Mouse (Mus musculus): ENCODE results near the gene Fam72a. TPM values are rescaled to one million over a fixed set of nuclear protein-coding genes. Genes with fewer than 3 reads are reported as not detected.
A peak's percentile ranks its signal among the peaks of the same experiment; 100 is the strongest.

The Fam72a gene
- total RNA-seq (2021): 1 to 10 TPM; 1.2 to 1.8 TPM

DNA sequence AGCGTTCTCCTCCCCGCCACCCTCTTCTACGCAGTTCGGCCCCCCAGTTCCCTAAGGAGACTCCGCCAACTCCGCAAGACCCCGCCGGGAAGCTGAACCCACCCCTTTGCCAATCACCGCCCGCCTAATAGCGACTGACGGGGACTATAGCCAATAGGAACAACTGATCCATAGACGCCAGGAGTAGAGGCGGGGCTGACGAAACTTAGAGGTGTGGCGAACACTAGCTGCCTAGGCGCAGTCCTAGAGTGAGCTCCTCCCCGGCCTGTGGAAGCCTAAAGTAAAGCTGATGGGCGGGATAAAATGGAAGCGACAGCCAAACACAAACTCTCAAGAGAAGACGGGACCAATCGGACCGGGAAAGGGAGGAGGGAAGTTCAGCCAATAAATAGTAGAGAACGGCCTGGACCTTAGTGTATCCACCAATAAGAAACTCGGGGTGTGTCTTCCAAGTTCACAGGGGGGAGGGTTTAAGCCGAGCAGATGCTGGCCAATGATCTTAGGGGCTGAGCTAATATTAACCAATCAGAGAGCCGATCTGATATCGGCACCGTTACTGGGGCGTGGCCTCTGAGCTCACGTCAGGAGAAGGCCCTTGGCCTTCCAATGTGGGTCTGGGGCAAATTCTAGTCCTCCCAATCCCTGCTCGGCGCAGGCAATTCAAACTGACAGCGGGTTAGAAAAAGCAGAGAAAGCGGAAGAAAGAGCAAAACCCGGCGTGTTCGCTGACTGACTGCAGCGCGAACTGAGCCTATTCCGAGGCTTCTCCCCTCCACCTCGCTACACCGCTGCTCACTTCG, at the start of gene Fam72a, which contains the start of gene Srgap2:
Gene Fam72a, plus strand, starts transcription at position 623 of the 800 bp plus-strand sequence.
Gene Srgap2, minus strand, starts transcription at position 72 of the 800 bp plus-strand sequence.
- DNase-seq (ENCODE audit: extremely low spot score in 1 of 2, low spot score in 1 of 2): peak; percentile 96 to 97

- no peak for DNase-seq (ENCODE audit: extremely low spot score in 1 of 2, low spot score in 1 of 2)
Measured at GRCm38 (mm10) chr1:131478770-131479305, 48.9 kb upstream of the Fam72a start.

- no peak for DNase-seq (ENCODE audit: extremely low spot score in 1 of 2, low spot score in 1 of 2)
Measured at GRCm38 (mm10) chr1:131481391-131481790, 46.3 kb upstream of the Fam72a start.

GRCm38 (mm10) chr1:131482242-131482641, 45.5 kb upstream of the Fam72a start:
- no peak for DNase-seq (ENCODE audit: extremely low spot score in 1 of 2, low spot score in 1 of 2)

GRCm38 (mm10) chr1:131486094-131486850, 41.4 kb upstream of the Fam72a start:
- DNase-seq (ENCODE audit: extremely low spot score in 1 of 2, low spot score in 1 of 2): no peak

GRCm38 (mm10) chr1:131489312-131489711, 38.4 kb upstream of the Fam72a start:
- no peak for DNase-seq (ENCODE audit: extremely low spot score in 1 of 2, low spot score in 1 of 2)

DNA sequence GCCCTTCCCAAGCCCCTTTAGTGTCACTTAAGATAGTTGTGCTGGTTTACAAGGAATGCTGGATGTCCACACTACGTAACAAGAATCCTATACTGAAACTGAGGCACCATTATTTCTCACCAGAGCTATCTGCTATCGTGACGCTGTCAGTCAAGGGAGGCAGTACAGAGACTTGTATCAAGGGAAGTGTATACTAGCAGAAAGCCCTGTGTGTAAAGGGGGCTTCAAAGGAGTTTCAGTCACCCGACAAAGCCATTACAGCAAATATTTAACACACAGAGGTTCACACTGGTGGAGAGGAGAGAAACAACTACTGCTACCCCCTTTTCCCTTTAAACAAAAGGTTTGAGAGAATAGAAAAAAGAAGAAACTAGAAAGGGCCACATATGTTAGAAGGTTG, 36.1 kb upstream of the Fam72a start:
- no peak for DNase-seq (ENCODE audit: extremely low spot score in 1 of 2, low spot score in 1 of 2)

DNA sequence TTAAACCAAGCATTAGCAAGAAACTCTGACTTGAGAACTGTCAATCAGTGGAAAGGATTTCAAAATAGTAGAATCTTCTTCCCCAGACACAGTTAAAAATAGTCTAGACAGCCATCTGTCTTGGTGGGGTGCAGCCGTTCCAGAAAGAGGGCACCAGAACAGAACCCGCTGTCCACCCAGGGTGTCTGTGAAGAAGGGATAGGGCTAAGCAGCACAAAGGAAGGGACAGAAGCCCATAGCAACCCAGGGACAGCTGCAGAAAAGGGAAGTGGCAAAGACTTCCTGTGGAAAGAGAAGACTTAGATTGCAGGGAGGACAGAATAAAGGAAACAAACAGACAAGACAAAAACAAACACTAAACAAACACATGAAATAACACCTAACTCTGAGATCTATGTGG, 35.3 kb upstream of the Fam72a start:
- DNase-seq (ENCODE audit: extremely low spot score in 1 of 2, low spot score in 1 of 2): no peak

- peak in 1 of 2 experiments; percentile 25 for DNase-seq (ENCODE audit: extremely low spot score in 1 of 2, low spot score in 1 of 2)
Measured at GRCm38 (mm10) chr1:131493966-131494898, 33.5 kb upstream of the Fam72a start.

- no peak for DNase-seq (ENCODE audit: extremely low spot score in 1 of 2, low spot score in 1 of 2)
Measured at GRCm38 (mm10) chr1:131498231-131498630, 29.5 kb upstream of the Fam72a start.

DNA sequence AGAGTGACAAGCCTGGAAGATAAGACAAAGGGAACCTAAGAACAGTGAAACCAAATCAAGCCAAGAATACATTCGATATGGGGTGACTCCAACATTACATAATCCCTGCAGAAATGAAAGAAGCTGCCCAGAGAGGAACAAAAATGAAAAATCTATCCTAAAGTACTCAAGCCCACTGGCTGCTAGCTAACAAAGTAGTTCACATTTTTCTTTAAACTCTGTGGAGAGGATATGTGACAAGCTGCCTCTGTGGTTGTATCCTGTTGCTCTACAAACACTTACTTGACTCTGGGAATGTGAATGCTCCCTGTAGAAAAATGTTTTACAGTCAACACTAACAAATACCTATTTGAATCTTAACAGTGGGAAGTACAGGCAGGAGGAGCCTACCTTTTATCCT, 26.0 kb upstream of the Fam72a start:
- DNase-seq (ENCODE audit: extremely low spot score in 1 of 2, low spot score in 1 of 2): no peak

DNA sequence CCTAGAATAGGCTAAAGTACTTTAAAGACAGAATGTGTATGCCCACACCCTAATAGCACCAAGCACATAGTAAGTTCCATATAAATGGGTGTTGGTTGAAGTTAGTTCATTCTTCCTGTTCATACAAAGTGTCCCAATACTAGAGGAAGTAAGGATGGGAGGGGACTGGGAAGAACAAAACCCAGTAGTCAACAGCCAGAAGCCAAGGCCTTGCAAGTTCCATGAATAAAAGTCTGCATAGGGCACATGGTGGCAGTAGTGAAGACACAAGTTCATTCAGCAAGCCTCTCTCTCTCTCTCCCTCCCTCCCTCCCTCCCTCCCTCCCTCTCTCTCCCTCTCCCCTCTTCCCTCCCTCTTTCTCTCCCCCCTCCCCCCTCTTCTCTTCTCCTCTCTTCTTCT, 16.6 kb upstream of the Fam72a start:
- DNase-seq (ENCODE audit: extremely low spot score in 1 of 2, low spot score in 1 of 2): no peak

DNA sequence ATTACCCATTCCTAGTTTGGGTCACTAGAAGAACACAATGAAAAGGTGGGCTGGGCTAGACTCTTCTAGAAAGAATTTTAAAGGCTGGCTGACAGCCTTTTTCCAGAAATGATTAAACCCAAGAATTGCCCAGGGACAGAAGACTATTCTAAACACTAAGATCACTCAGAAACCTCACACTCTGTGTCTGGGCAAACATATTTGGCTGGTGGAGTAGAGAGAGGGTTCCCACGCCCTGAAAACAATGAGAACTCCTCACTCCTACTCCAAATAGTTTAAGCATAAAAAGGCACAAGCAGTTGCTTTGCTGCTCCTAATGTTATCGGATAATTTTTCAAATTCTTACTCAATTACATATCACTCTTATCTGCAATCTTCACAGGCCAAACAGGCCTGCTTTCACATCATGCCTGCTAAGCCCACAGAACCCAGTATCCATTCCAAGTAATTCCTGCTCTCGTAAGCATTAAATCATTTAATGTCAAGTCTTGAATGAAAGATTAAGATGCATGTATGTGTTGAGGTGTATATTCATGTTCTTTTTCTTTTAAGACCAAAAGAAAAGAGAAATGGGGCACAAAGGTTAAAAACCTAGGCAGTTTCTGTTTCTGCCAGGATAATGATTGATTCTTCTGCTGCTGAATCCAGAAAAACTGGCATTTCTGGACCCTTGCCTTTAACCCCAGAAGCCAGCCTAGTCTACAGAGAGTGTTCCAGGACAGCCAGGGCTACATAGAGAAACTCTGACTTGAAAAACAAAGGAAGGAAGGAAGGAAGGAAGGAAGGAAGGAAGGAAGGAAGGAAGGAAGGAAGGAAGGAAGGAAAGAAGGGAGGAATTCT, 15.8 kb upstream of the Fam72a start:
- no peak for DNase-seq (ENCODE audit: extremely low spot score in 1 of 2, low spot score in 1 of 2)

GRCm38 (mm10) chr1:131513136-131513535, 14.6 kb upstream of the Fam72a start:
- DNase-seq (ENCODE audit: extremely low spot score in 1 of 2, low spot score in 1 of 2): no peak

DNA sequence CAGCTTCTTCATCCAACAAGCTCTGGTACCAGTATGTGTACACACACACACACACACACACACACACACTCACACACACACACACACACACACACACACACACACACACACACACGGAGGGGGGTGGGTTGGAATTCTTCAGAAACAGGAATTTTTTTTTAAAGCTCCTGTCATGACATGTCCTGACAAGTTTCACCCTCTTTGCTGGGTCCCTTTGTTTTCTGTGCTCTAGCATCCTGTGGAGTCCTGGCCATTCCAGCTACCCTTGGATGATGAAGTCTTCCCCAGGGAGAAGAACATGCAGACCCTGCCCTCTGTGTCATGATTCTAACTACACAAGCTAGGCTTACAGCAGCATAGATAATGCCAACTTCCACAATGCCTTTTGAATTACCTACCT, 13.5 kb upstream of the Fam72a start:
- no peak for DNase-seq (ENCODE audit: extremely low spot score in 1 of 2, low spot score in 1 of 2)

- DNase-seq (ENCODE audit: extremely low spot score in 1 of 2, low spot score in 1 of 2): no peak
Measured at GRCm38 (mm10) chr1:131516588-131516987, 11.1 kb upstream of the Fam72a start.

DNA sequence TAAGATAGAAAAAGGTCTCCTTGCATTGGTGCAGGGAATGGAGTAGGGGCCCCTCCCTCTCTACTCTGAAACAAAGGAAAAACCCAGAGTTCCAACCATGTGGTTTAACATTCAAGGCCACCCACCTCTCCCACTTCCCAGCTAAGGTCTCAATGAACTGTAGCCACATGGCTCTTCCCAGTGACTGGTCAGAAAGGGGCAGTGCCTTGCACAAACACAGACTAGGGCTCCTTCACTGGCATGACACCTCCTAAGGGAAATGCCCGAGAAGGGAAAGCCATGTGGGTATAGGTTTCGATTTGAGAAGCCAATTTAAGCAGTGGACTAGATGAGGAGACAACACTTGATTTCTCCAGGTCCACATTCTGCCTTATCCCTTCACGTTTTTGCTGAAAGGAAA, 3.9 kb upstream of the Fam72a start:
- DNase-seq (ENCODE audit: extremely low spot score in 1 of 2, low spot score in 1 of 2): peak in 1 of 2 experiments; percentile 19

DNA sequence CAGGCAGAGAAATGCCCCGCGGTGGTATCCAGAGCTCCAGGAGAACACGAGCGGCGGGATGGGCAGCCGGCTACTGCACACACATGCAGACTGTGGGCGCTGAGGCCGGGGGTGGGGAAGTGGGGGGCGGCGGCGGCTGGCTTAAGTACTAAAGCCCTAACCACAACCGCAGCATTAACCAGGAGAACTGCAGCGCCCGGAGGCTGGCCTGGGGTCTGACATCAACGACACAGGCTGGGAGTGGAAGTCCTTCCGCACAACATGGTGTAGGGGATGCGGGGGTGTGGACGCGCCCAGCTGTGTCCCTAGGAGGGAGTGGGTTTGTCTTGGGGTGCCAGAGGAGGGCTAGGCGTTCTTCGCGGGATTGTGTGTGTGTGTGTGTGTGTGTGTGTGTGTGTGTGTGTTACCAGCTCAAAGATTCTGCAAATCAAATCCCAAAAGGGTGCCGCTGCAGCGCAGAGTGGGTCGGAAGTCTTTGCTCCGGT, 2.6 kb upstream of the Fam72a start:
- DNase-seq (ENCODE audit: extremely low spot score in 1 of 2, low spot score in 1 of 2): peak; percentile 33 to 49

DNA sequence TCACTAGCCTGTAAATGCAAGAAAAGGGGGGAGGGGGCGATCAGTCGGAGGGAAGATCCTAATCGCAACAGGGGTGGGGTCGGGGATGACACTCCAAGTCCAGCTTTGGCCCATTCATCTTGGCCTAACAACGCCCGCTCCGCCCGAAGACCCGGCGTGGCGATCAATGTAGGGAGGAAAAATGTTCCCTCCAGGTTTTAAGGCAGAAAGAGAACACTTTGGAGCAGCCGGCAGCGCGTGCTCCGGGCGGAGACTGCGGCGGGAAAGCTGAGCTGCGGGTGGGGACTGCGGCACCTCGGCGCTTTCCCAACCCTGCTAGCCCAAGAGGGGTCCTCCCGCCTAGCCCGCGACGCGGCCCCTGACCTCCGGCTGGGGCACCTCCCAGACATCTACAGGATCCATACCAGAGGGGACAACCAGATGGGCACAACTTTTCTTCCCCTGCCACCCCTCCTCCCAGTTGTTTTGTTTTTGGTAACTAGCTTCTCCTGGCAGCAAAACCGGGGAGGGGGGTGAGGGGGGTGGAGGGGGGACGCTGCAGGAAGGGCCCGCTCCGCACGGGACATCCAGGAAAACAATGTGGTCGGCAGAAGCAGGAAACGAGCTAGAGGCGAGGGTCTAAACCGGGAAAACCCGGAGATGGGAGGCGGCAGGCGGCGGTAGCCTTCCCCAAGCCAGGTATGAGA, 2.0 kb upstream of the Fam72a start:
- DNase-seq (ENCODE audit: extremely low spot score in 1 of 2, low spot score in 1 of 2): peak; percentile 26 to 33

Data from layer of hippocampus, postnatal 25 days (tissue).